In the genomic region with DNA sequence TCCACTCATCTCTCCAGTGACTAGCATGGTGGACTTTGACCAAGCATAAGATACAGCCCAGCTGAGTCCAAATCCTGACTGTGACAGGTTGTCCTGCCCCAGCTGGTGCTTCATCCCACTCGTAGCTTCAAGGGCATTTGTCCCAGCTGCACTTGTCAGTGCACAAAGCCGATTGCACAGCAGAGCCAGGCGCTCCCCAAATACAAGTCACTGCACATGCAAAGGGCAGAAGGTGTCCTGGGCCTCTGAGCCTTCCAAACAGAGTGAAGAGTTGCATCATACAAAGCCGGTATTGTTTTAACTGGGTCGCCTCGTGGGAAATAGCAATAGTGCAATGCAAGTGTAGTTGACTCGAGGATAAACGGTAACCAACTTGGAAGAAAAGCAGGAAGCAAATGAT, we compare ENCODE assay signal across 12 mouse cellular contexts.
DNase-seq lines count a peak whose midpoint lies in the region; TF ChIP-seq lines count a peak whose summit lies in the region.
"Had no signal": no experiment of that assay in that cellular context is flagged by ENCODE, and none has a peak within 500 bp of the region (broad histone marks: within the 10 kb centered on the region; RNA-seq: fewer than 3 reads in every experiment).

No protein-coding gene starts in this region.

- TF ChIP-seq EP300 in heart, adult 2 months (IDR thresholded peaks at IDR 0.05; ENCODE audit: insufficient read depth, low read depth, low read length): peak; percentile 55; the same call in 1 of the 2 replicates

- TF ChIP-seq POLR2A in heart, adult 2 months (IDR thresholded peaks at IDR 0.05; ENCODE audit: insufficient read depth, low read depth, low read length): no peak

- TF ChIP-seq CTCF in layer of hippocampus, adult 2 months (conservative IDR thresholded peaks at IDR 0.05): no peak
- TF ChIP-seq CTCF in heart, adult 2 months (IDR thresholded peaks at IDR 0.05): no peak

- intact Hi-C loops in heart, adult 2 months (cut with DNase I): no loop called here
- intact Hi-C loops in heart, postnatal 10 days (cut with DNase I): no loop called here

- peaks cover 19% of the 10 kb centered on the region for H3K4me1 ChIP-seq in heart, adult 2 months (ENCODE audit: control insufficient read depth, insufficient read depth, low read length)
- H3K4me1 ChIP-seq: neural tube, embryonic 12.5 days had no signal

- H3K4me3 ChIP-seq in layer of hippocampus, adult 2 months: no peak overlapping the region
- no peak overlapping the region for H3K4me3 ChIP-seq in heart, adult 2 months
- H3K4me3 ChIP-seq: neural tube, embryonic 12.5 days had no signal

- H3K27me3 ChIP-seq in heart, adult 2 months (ENCODE audit: control insufficient read depth, insufficient read depth, low read length): no peaks in the 10 kb centered on the region
- H3K27me3 ChIP-seq: neural tube, embryonic 12.5 days had no signal

- H3K9ac ChIP-seq in heart, adult 2 months (ENCODE audit: low read depth, low read length): no peak overlapping the region
- H3K9ac ChIP-seq: neural tube, embryonic 12.5 days had no signal

- H3K79me2 ChIP-seq in heart, adult 2 months (replicated peaks; ENCODE audit: control insufficient read depth, insufficient read depth, low read length): 0 out of 2 replicates have a peak, but pooled peaks cover 1% of the 10 kb centered on the region

- H3K36me3 ChIP-seq in heart, adult 2 months (ENCODE audit: control insufficient read depth, insufficient read depth, low read length): peaks cover 19% of the 10 kb centered on the region
- H3K36me3 ChIP-seq: neural tube, embryonic 12.5 days had no signal

- no peak for DNase-seq in layer of hippocampus, adult 2 months (ENCODE audit: low spot score in 2 of 2)
- no peak for DNase-seq in layer of hippocampus, postnatal 36 days
- DNase-seq in NIH3T3 (ENCODE audit: low read depth): peak; percentile 26
- DNase-seq in heart, adult 2 months: peak; percentile 44 to 59
- DNase-seq in heart, postnatal 10 days: peak; percentile 57 to 64
- DNase-seq in B cell, adult 2 months: no peak
- no peak for DNase-seq in MN1 (ENCODE audit: low spot score)
- DNase-seq: cerebellum, adult 9-11 months; layer of hippocampus, adult 9-11 months; right cerebral cortex, adult 18-20 months had no signal

- peak overlapping the region; percentile 67 for H3K27ac ChIP-seq in layer of hippocampus, adult 2 months
- H3K27ac ChIP-seq in heart, adult 2 months: peak overlapping the region; percentile 43
- H3K27ac ChIP-seq: kidney, postnatal 0 days; neural tube, embryonic 12.5 days had no signal

- 45% methylated on average over 8 of the region's 8 CpGs for WGBS in heart, adult 2 months

Comparison
In these comparisons a context has a peak if more than half of its experiments do, and no peak if none do; other contexts are left out.
1. DNase-seq: peak in NIH3T3 (single experiment), heart, adult 2 months (2 of 2) and heart, postnatal 10 days (2 of 2); none in layer of hippocampus, adult 2 months (0 of 2), layer of hippocampus, postnatal 36 days (0 of 2), B cell, adult 2 months (0 of 2) and MN1 (single experiment).